Mouse (Mus musculus) spleen, adult 2 months (tissue): Measurements from ENCODE around the gene Fam129a.

Source experiments
- CTCF ChIP-seq: fragments of 200-500 bp; IDR thresholded peaks from 2 replicates; pipeline ENCODE4 v1.5.1; 2011; ENCODE audit warnings: mild to moderate bottlenecking, inconsistent platforms; ENCODE audit not compliant: insufficient read depth, insufficient read length, insufficient replicate concordance; ENCODE audit errors: extremely low read depth
- POLR2A ChIP-seq: fragments of 200-500 bp; IDR thresholded peaks from 2 replicates; pipeline ENCODE4 v1.6.1; 2011; ENCODE audit warnings: low read depth, low read length, inconsistent platforms

GRCm38 (mm10) chr1:151615625-151616024 lies 44.6 kb downstream of the Fam129a start:
- no peak for TF ChIP-seq CTCF
- TF ChIP-seq POLR2A: no peak
